Mouse (Mus musculus) C2C12 (cell line): ENCODE measurements around the gene Slc38a3.

Source experiments
- CEBPB ChIP-seq: IDR thresholded peaks from one replicate; pipeline ENCODE4 v1.6.1; 2011; ENCODE audit warnings: low read depth, mild to moderate bottlenecking, control low read depth, moderate library complexity
- CTCF ChIP-seq: IDR thresholded peaks from one replicate; pipeline ENCODE4 v1.5.1; 2011; ENCODE audit not compliant: control insufficient read depth, insufficient read depth, insufficient read length
- FOSL1 ChIP-seq: IDR thresholded peaks from one replicate; pipeline ENCODE4 v1.8.0; 2011; ENCODE audit warnings: mild to moderate bottlenecking, low read length; ENCODE audit not compliant: poor library complexity, insufficient read depth, severe bottlenecking
- MAX ChIP-seq: IDR thresholded peaks from one replicate; pipeline ENCODE4 v1.6.1; 2011; ENCODE audit warnings: mild to moderate bottlenecking, control low read depth
- MYOD1 ChIP-seq: IDR thresholded peaks from one replicate; pipeline ENCODE4 v1.6.1; 2011; ENCODE audit warnings: low read depth; ENCODE audit not compliant: control insufficient read depth, insufficient read length
- USF1 ChIP-seq: IDR thresholded peaks from one replicate; pipeline ENCODE4 v1.6.1; 2011; ENCODE audit warnings: low read depth, mild to moderate bottlenecking, control low read depth, moderate library complexity

GRCm38 (mm10) chr9:107620954-107621353 lies 48.4 kb downstream of the Slc38a3 start:
- no peak for TF ChIP-seq MYOD1
- no peak for TF ChIP-seq CTCF
- no peak for TF ChIP-seq CEBPB
- no peak for TF ChIP-seq MAX
- no peak for TF ChIP-seq USF1
- TF ChIP-seq FOSL1, result no peak
